Mouse (Mus musculus) CH12.LX (cell line): ENCODE results near the gene Fstl3. TPM values are rescaled to one million over a fixed set of nuclear protein-coding genes. Genes with fewer than 3 reads are reported as not detected.

ENCODE experiments used
- DNase-seq: peaks from one replicate; pipeline ENCODE4 v3.0.0-alpha.2; 2013; ENCODE audit errors: extremely low read depth
- H3K27ac ChIP-seq: 2 replicates; pipeline ENCODE4 v1.5.1; 2012; ENCODE audit warnings: low read depth, mild to moderate bottlenecking, control low read depth, moderate library complexity; ENCODE audit not compliant: insufficient read depth
- H3K27me3 ChIP-seq: replicated peaks from 2 replicates; pipeline ENCODE3; 2012; ENCODE audit warnings: inconsistent platforms
- H3K36me3 ChIP-seq, 2 experiments: replicated peaks in 1 of 2; 2 replicates each; pipeline versions ENCODE3 to v1.6.1; 2012; ENCODE audit warnings: inconsistent platforms in 1 of 2, low read length in 1 of 2, mild to moderate bottlenecking in 1 of 2, mixed read lengths in 1 of 2, moderate library complexity in 1 of 2; ENCODE audit not compliant: control insufficient read depth in 1 of 2, insufficient read depth in 1 of 2
- H3K4me1 ChIP-seq, 2 experiments: 2 replicates each; pipeline ENCODE4 v1.6.1; 2012; ENCODE audit warnings: inconsistent platforms in 1 of 2, moderate library complexity in 1 of 2; ENCODE audit not compliant: insufficient read depth in 2 of 2, control insufficient read depth in 1 of 2
- H3K4me2 ChIP-seq: 2 replicates; pipeline ENCODE4 v1.6.1; 2012; ENCODE audit warnings: low read depth, mild to moderate bottlenecking, control low read depth; ENCODE audit not compliant: poor library complexity, insufficient read depth, severe bottlenecking
- H3K4me3 ChIP-seq, 3 experiments: fragments of 150-350 bp in 1 of 3; sonication (generic) in 1 of 3; replicated peaks in 1 of 3; 2 replicates each; pipeline versions ENCODE3 to v1.5.1; 2011 to 2012; ENCODE audit warnings: low read depth in 2 of 3, low read length in 2 of 3, mild to moderate bottlenecking in 2 of 3, moderate library complexity in 2 of 3, control low read depth in 1 of 3, improper control_type of control experiment in 1 of 3, inconsistent platforms in 1 of 3, mixed read lengths in 1 of 3; ENCODE audit not compliant: poor library complexity in 1 of 3
- H3K79me2 ChIP-seq: replicated peaks from 2 replicates; pipeline ENCODE4 v1.6.1; 2012; ENCODE audit warnings: mild to moderate bottlenecking, moderate library complexity; ENCODE audit not compliant: control insufficient read depth, poor library complexity, insufficient read depth, severe bottlenecking; ENCODE audit errors: extremely low read depth
- H3K9ac ChIP-seq: 2 replicates; pipeline ENCODE4 v1.6.1; 2012; ENCODE audit warnings: low read depth, mild to moderate bottlenecking, control low read depth, moderate library complexity; ENCODE audit not compliant: insufficient read depth
- H3K9me3 ChIP-seq: replicated peaks from 2 replicates; pipeline ENCODE3; 2012; ENCODE audit warnings: low read length, inconsistent platforms, mixed read lengths
- BHLHE40 ChIP-seq: IDR thresholded peaks from 2 replicates; pipeline ENCODE4 v1.6.1; 2011; ENCODE audit warnings: mild to moderate bottlenecking, low read depth, low read length, improper control_type of control experiment
- CHD1 ChIP-seq: IDR thresholded peaks from 2 replicates; pipeline ENCODE4 v1.6.1; 2012; ENCODE audit warnings: low read depth, low read length, improper control_type of control experiment, inconsistent platforms
- CHD2 ChIP-seq: IDR thresholded peaks from 2 replicates; pipeline ENCODE4 v1.6.1; 2011; ENCODE audit warnings: low read length, improper control_type of control experiment
- CTCF ChIP-seq, 2 experiments: IDR thresholded peaks in 1 of 2; conservative IDR thresholded peaks in 1 of 2; 2 replicates each; pipeline ENCODE4 v1.5.1; 2011 to 2012; ENCODE audit warnings: low read depth in 2 of 2, low read length in 2 of 2, improper control_type of control experiment in 1 of 2, inconsistent platforms in 1 of 2, mild to moderate bottlenecking in 1 of 2, moderate library complexity in 1 of 2
- E2F4 ChIP-seq: IDR thresholded peaks from 2 replicates; pipeline ENCODE4 v1.6.1; 2011; ENCODE audit warnings: low read depth, low read length, improper control_type of control experiment; ENCODE audit not compliant: insufficient replicate concordance
- ELF1 ChIP-seq: IDR thresholded peaks from 2 replicates; pipeline ENCODE4 v1.6.1; 2014; ENCODE audit warnings: low read depth, mild to moderate bottlenecking, inconsistent platforms, low read length, improper control_type of control experiment
- EP300 ChIP-seq: IDR thresholded peaks from 2 replicates; pipeline ENCODE4 v1.6.1; 2011; ENCODE audit warnings: low read length, improper control_type of control experiment
- ETS1 ChIP-seq: conservative IDR thresholded peaks from 2 replicates; pipeline ENCODE4 v1.6.1; 2012; ENCODE audit warnings: low read depth, mild to moderate bottlenecking, inconsistent platforms, low read length, improper control_type of control experiment, moderate library complexity
- GABPA ChIP-seq: IDR thresholded peaks from 2 replicates; pipeline ENCODE4 v1.6.1; 2012; ENCODE audit warnings: low read depth, low read length, improper control_type of control experiment, inconsistent platforms; ENCODE audit not compliant: insufficient replicate concordance
- IRF4 ChIP-seq: IDR thresholded peaks from 2 replicates; pipeline ENCODE4 v1.6.1; 2014; ENCODE audit warnings: low read depth, mild to moderate bottlenecking, inconsistent platforms, low read length, improper control_type of control experiment
- JUN ChIP-seq: IDR thresholded peaks from 2 replicates; pipeline ENCODE4 v1.6.1; 2011; ENCODE audit warnings: low read depth, mild to moderate bottlenecking, low read length, improper control_type of control experiment, moderate library complexity; ENCODE audit not compliant: insufficient read depth
- MAX ChIP-seq: IDR thresholded peaks from 2 replicates; pipeline ENCODE4 v1.6.1; 2011; ENCODE audit warnings: low read length, improper control_type of control experiment
- MAZ ChIP-seq: IDR thresholded peaks from 2 replicates; pipeline ENCODE4 v1.6.1; 2012; ENCODE audit warnings: low read depth, mild to moderate bottlenecking, inconsistent platforms, low read length, improper control_type of control experiment, moderate library complexity
- MEF2A ChIP-seq: IDR thresholded peaks from 2 replicates; pipeline ENCODE4 v1.6.1; 2014; ENCODE audit warnings: low read depth, mild to moderate bottlenecking, inconsistent platforms, low read length, improper control_type of control experiment, borderline replicate concordance
- NELFE ChIP-seq: IDR thresholded peaks from 2 replicates; pipeline ENCODE4 v1.6.1; 2011; ENCODE audit warnings: low read depth, low read length, improper control_type of control experiment
- NRF1 ChIP-seq: IDR thresholded peaks from 2 replicates; pipeline ENCODE4 v1.6.1; 2014; ENCODE audit warnings: low read depth, mild to moderate bottlenecking, inconsistent platforms, low read length, improper control_type of control experiment, moderate library complexity
- POLR2A ChIP-seq: IDR thresholded peaks from 2 replicates; pipeline ENCODE4 v1.6.1; 2011; ENCODE audit warnings: low read depth, mild to moderate bottlenecking, improper control_type of control experiment, low read length
- POLR2AphosphoS2 ChIP-seq: IDR thresholded peaks from 2 replicates; pipeline ENCODE4 v1.6.1; 2011; ENCODE audit warnings: low read depth, low read length, improper control_type of control experiment
- RCOR1 ChIP-seq: conservative IDR thresholded peaks from 2 replicates; pipeline ENCODE4 v1.6.1; 2012; ENCODE audit warnings: low read depth, mild to moderate bottlenecking, inconsistent platforms, low read length, improper control_type of control experiment
- SIN3A ChIP-seq: IDR thresholded peaks from 2 replicates; pipeline ENCODE4 v1.6.1; 2012; ENCODE audit warnings: low read length, improper control_type of control experiment, inconsistent platforms
- SMC3 ChIP-seq: IDR thresholded peaks from 2 replicates; pipeline ENCODE4 v1.6.1; 2011; ENCODE audit warnings: low read depth, low read length, improper control_type of control experiment
- TBP ChIP-seq: conservative IDR thresholded peaks from 2 replicates; pipeline ENCODE4 v1.6.1; 2011; ENCODE audit warnings: low read depth, low read length, improper control_type of control experiment
- TCF12 ChIP-seq: IDR thresholded peaks from 2 replicates; pipeline ENCODE4 v1.6.1; 2014; ENCODE audit warnings: low read depth, mild to moderate bottlenecking, inconsistent platforms, low read length, improper control_type of control experiment
- UBTF ChIP-seq: IDR thresholded peaks from 2 replicates; pipeline ENCODE4 v1.6.1; 2012; ENCODE audit warnings: low read depth, mild to moderate bottlenecking, inconsistent platforms, low read length, improper control_type of control experiment, moderate library complexity
- USF2 ChIP-seq: conservative IDR thresholded peaks from 2 replicates; pipeline ENCODE4 v1.6.1; 2011; ENCODE audit warnings: low read depth, low read length, improper control_type of control experiment
- ZC3H11A ChIP-seq: IDR thresholded peaks from 2 replicates; pipeline ENCODE4 v1.6.1; 2012; ENCODE audit warnings: low read depth, mild to moderate bottlenecking, inconsistent platforms, low read length, improper control_type of control experiment
- ZKSCAN1 ChIP-seq: IDR thresholded peaks from 2 replicates; pipeline ENCODE4 v1.6.1; 2012; ENCODE audit warnings: low read depth, inconsistent platforms, low read length, improper control_type of control experiment, borderline replicate concordance
- ZMIZ1 ChIP-seq: IDR thresholded peaks from 2 replicates; pipeline ENCODE4 v1.6.1; 2012; ENCODE audit warnings: low read depth, mild to moderate bottlenecking, inconsistent platforms, low read length, improper control_type of control experiment
- ZNF384 ChIP-seq: IDR thresholded peaks from 2 replicates; pipeline ENCODE4 v1.6.1; 2012; ENCODE audit warnings: low read depth, low read length, improper control_type of control experiment, inconsistent platforms
- dilution Hi-C: fragments of 300-500 bp; cut with MboI; formaldehyde crosslinking; loops from 2 replicates; pipeline ENCODE4 v1.14.3; 2020; ENCODE audit warnings: low sequenced_read_pairs; ENCODE audit not compliant: extremely low pct_unique_long_range_greater_than_20kb, extremely low pct_ligation_motif_present
- in situ Hi-C: fragments of 300-500 bp; cut with MboI; formaldehyde crosslinking; loops from 3 replicates; pipeline ENCODE4 v1.14.3; 2019; ENCODE audit warnings: low sequenced_read_pairs, low pct_ligation_motif_present, low pct_unique_long_range_greater_than_20kb, mixed read lengths
- polyA plus RNA-seq: library from polyadenylated mRNA; unstranded; fragments of >175 nt; gene quantifications from 2 replicates; pipeline ENCODE4 v1.2.1, GENCODE M21; 2012; ENCODE audit warnings: low read depth; ENCODE audit not compliant: insufficient read length
- total RNA-seq, 2 experiments: library from RNA; depleted of rRNA; stranded (reverse); fragments of 300-350 nt in 1 of 2; fragments of >200 nt in 1 of 2; gene quantifications; 2 replicates each; pipeline ENCODE4 v1.2.3; 2012 to 2014

Gene Fstl3
- total and polyA plus RNA-seq, 3 experiments: 0.25 TPM; not detected in 2

GRCm38 (mm10) chr10:79778006-79778405 lies 934 bp downstream of the Fstl3 start:
- no peak overlapping the region for H3K4me2 ChIP-seq
- dilution Hi-C loops: no loop called here
- TF ChIP-seq NRF1: no peak
- no peak for TF ChIP-seq POLR2AphosphoS2
- no peak for TF ChIP-seq EP300
- TF ChIP-seq ETS1: no peak
- TF ChIP-seq RCOR1: no peak
- no peak for TF ChIP-seq E2F4
- TF ChIP-seq UBTF: no peak
- no peak for TF ChIP-seq MAX
- TF ChIP-seq ZKSCAN1: no peak
- no peak for TF ChIP-seq GABPA
- TF ChIP-seq CHD2: no peak
- TF ChIP-seq POLR2A: no peak
- no peak for TF ChIP-seq ZMIZ1
- TF ChIP-seq NELFE: no peak
- TF ChIP-seq ELF1: no peak
- TF ChIP-seq SMC3: no peak
- no peak for TF ChIP-seq TCF12
- no peak for TF ChIP-seq CTCF (conservative IDR thresholded peaks at IDR 0.05 in 1 of 2, IDR thresholded peaks at IDR 0.05 in 1 of 2; ENCODE audit: low read depth in 2 of 2, low read length in 2 of 2)
- no peak for TF ChIP-seq TBP
- peaks cover 12% of the 10 kb centered on the region for H3K9me3 ChIP-seq
- H3K79me2 ChIP-seq: no peaks in the 10 kb centered on the region
- no peak for DNase-seq
- H3K4me1 ChIP-seq: peaks cover 13 to 31% of the 10 kb centered on the region in 2 experiments
- H3K27ac ChIP-seq: no peak overlapping the region
- H3K27me3 ChIP-seq: peaks cover 74% of the 10 kb centered on the region
- in situ Hi-C loops: no loop called here
- H3K36me3 ChIP-seq: no peaks in the 10 kb centered on the region
- H3K4me3 ChIP-seq: no peak overlapping the region
- H3K9ac ChIP-seq: no peak overlapping the region

- peaks cover 13 to 28% of the 10 kb centered on the region in 2 experiments for H3K4me1 ChIP-seq
- peaks cover 12% of the 10 kb centered on the region for H3K9me3 ChIP-seq
- in situ Hi-C loops (no loop called here), dilution Hi-C loops (no loop called here)
- H3K27me3 ChIP-seq: peaks cover 71% of the 10 kb centered on the region
- no peak overlapping the region for H3K4me3 ChIP-seq
- TF ChIP-seq SIN3A: no peak
- TF ChIP-seq POLR2AphosphoS2: no peak
- no peak for TF ChIP-seq NELFE
- TF ChIP-seq MAZ: no peak
- no peak for TF ChIP-seq JUN
- TF ChIP-seq ELF1: no peak
- TF ChIP-seq E2F4: no peak
- no peak for TF ChIP-seq CHD2
- no peak for TF ChIP-seq NRF1
- no peak for TF ChIP-seq ZNF384
- TF ChIP-seq ZC3H11A: no peak
- TF ChIP-seq BHLHE40: no peak
- TF ChIP-seq UBTF: no peak
- TF ChIP-seq TBP: no peak
- no peak for TF ChIP-seq MEF2A
- no peak for TF ChIP-seq MAX
- TF ChIP-seq IRF4: no peak
- no peak for TF ChIP-seq USF2
- no peak for TF ChIP-seq SMC3
- TF ChIP-seq CHD1: no peak
- H3K27ac ChIP-seq: no peak overlapping the region
- H3K79me2 ChIP-seq: no peaks in the 10 kb centered on the region
- no peak overlapping the region for H3K4me2 ChIP-seq
- no peak overlapping the region for H3K9ac ChIP-seq
- H3K36me3 ChIP-seq: no peaks in the 10 kb centered on the region
- no peak for DNase-seq
Measured at GRCm38 (mm10) chr10:79779193-79779592, 2.1 kb downstream of the Fstl3 start.
